Mouse (Mus musculus) myocyte (in vitro differentiated cells): ENCODE results near the gene Arhgef26. TPM values are rescaled to one million over a fixed set of nuclear protein-coding genes. Genes with fewer than 3 reads are reported as not detected.

ENCODE experiments used
- H3K27me3 ChIP-seq: one replicate; pipeline ENCODE4 v1.6.1; 2011; ENCODE audit not compliant: control insufficient read depth, insufficient read depth, insufficient read length
- H3K36me3 ChIP-seq: one replicate; pipeline ENCODE4 v1.6.1; 2011; ENCODE audit not compliant: control insufficient read depth, insufficient read depth
- H3K4me2 ChIP-seq: one replicate; pipeline ENCODE4 v1.6.1; 2011; ENCODE audit warnings: low read depth, control low read depth
- H3K4me3 ChIP-seq: one replicate; pipeline ENCODE4 v1.5.1; 2011; ENCODE audit warnings: mild to moderate bottlenecking, control low read depth, moderate library complexity
- H3K79me2 ChIP-seq: one replicate; pipeline ENCODE4 v1.6.1; 2011; ENCODE audit not compliant: control insufficient read depth, insufficient read depth
- H3ac ChIP-seq: one replicate; pipeline ENCODE4 v1.6.1; 2011; ENCODE audit not compliant: control insufficient read depth, insufficient read length
- CEBPB ChIP-seq: IDR thresholded peaks from 2 replicates; pipeline ENCODE4 v1.6.1; 2011; ENCODE audit warnings: mild to moderate bottlenecking, moderate library complexity; ENCODE audit not compliant: poor library complexity, insufficient read depth, severe bottlenecking
- E2F4 ChIP-seq: IDR thresholded peaks from one replicate; pipeline ENCODE4 v1.6.1; 2011; ENCODE audit warnings: mild to moderate bottlenecking, control low read depth, moderate library complexity; ENCODE audit not compliant: insufficient read depth
- MAX ChIP-seq: IDR thresholded peaks from one replicate; pipeline ENCODE4 v1.6.1; 2011; ENCODE audit warnings: low read depth, mild to moderate bottlenecking, control low read depth
- MYOD1 ChIP-seq, 3 experiments: IDR thresholded peaks; one replicate each; pipeline ENCODE4 v1.6.1; 2011; ENCODE audit warnings: control low read depth in 2 of 3, low read depth in 2 of 3, mild to moderate bottlenecking in 2 of 3, moderate library complexity in 1 of 3; ENCODE audit not compliant: insufficient read length in 2 of 3, control insufficient read depth in 1 of 3
- MYOG ChIP-seq, 3 experiments: IDR thresholded peaks; one replicate each; pipeline ENCODE4 v1.6.1; 2011; ENCODE audit warnings: control low read depth in 2 of 3, low read depth in 2 of 3, mild to moderate bottlenecking in 2 of 3; ENCODE audit not compliant: insufficient read length in 2 of 3, control insufficient read depth in 1 of 3, insufficient read depth in 1 of 3
- POLR2A ChIP-seq: IDR thresholded peaks from one replicate; pipeline ENCODE4 v1.6.1; 2011; ENCODE audit warnings: low read depth, mild to moderate bottlenecking, control low read depth, moderate library complexity; ENCODE audit not compliant: insufficient read length
- POLR2AphosphoS2 ChIP-seq: IDR thresholded peaks from one replicate; pipeline ENCODE4 v1.6.1; 2011; ENCODE audit warnings: low read depth, control low read depth; ENCODE audit not compliant: insufficient read length
- REST ChIP-seq: IDR thresholded peaks from one replicate; pipeline ENCODE4 v1.6.1; 2011; ENCODE audit warnings: mild to moderate bottlenecking, control low read depth, moderate library complexity; ENCODE audit not compliant: insufficient read depth, insufficient read length
- SRF ChIP-seq: IDR thresholded peaks from one replicate; pipeline ENCODE4 v1.6.1; 2011; ENCODE audit warnings: low read depth; ENCODE audit not compliant: control insufficient read depth, insufficient read length
- TCF12 ChIP-seq: IDR thresholded peaks from one replicate; pipeline ENCODE4 v1.6.1; 2011; ENCODE audit warnings: mild to moderate bottlenecking, control low read depth; ENCODE audit not compliant: poor library complexity, insufficient read depth, severe bottlenecking
- TCF3 ChIP-seq: IDR thresholded peaks from one replicate; pipeline ENCODE4 v1.6.1; 2011; ENCODE audit warnings: low read depth, control low read depth; ENCODE audit not compliant: insufficient read length
- USF1 ChIP-seq: IDR thresholded peaks from one replicate; pipeline ENCODE4 v1.6.1; 2011; ENCODE audit warnings: low read depth, mild to moderate bottlenecking, control low read depth, moderate library complexity
- polyA plus RNA-seq: library from polyadenylated mRNA; unstranded; fragments of >200 nt; fragmentation: generic; extraction: Trizol; gene quantifications from one replicate; pipeline ENCODE4 v1.2.1, GENCODE M21; 2012; ENCODE audit warnings: missing spikeins

The Arhgef26 gene
- polyA plus RNA-seq, 1 experiment, result 4.1 TPM

DNA sequence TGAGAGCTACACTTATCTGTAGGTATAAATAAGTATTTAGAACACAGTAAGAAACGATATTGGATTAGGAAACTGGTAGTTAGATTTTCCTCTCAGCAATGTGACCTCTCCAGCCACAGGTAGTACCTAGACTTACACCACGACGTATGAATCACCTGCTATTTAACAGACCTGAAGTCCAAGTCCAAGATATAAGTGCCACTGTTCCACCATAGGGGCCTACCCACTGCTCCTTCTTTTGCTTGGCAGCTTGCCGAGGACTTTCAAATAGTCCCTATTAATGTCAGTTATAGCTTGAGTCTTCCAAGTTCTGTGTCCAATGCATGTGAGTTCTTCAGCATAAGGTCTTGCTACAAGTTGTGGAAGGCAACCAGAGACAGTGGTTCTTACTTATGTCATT lies 76.8 kb downstream of the Arhgef26 start:
- H3ac ChIP-seq, result no peak overlapping the region
- H3K79me2 ChIP-seq, result no peaks in the 10 kb centered on the region
- TF ChIP-seq POLR2AphosphoS2 (no peak), MYOG (IDR thresholded peaks at IDR 0.05; ENCODE audit: control insufficient read depth in 1 of 3, insufficient read depth in 1 of 3, insufficient read length in 2 of 3, low read depth in 2 of 3) (no peak), E2F4 (no peak), TCF3 (no peak), TCF12 (no peak), MYOD1 (IDR thresholded peaks at IDR 0.05; ENCODE audit: control insufficient read depth in 1 of 3, insufficient read length in 2 of 3, low read depth in 2 of 3) (no peak), USF1 (no peak), MAX (no peak), CEBPB (no peak), POLR2A (no peak), SRF (no peak), REST (no peak)
- H3K4me2 ChIP-seq, result no peak overlapping the region
- H3K36me3 ChIP-seq, result no peaks in the 10 kb centered on the region
- no peak overlapping the region for H3K4me3 ChIP-seq
- H3K27me3 ChIP-seq, result no peaks in the 10 kb centered on the region

DNA sequence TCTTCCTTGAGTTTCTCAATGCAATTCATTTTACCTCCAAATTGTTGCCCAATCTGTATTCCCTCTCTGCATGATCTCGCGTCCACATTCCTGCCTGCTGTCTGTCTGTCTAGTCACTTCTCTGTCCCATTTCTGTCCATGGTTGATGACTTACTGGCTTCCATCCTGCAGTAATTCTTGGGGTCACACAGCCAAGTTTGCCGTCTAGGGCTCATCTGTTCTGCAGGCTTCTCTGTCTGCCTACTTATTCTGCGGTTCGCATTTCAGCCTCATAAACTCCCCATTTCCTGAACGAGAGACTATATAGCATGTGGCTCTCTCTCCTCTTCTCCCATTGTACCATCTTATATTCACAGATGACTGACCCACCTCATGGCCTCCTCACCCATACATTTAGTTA lies 79.3 kb downstream of the Arhgef26 start:
- H3ac ChIP-seq, result no peak overlapping the region
- no peak overlapping the region for H3K4me2 ChIP-seq
- H3K4me3 ChIP-seq, result no peak overlapping the region
- TF ChIP-seq SRF, result no peak
- TF ChIP-seq MYOG (IDR thresholded peaks at IDR 0.05; ENCODE audit: control insufficient read depth in 1 of 3, insufficient read depth in 1 of 3, insufficient read length in 2 of 3, low read depth in 2 of 3), result no peak
- no peak for TF ChIP-seq MYOD1 (IDR thresholded peaks at IDR 0.05; ENCODE audit: control insufficient read depth in 1 of 3, insufficient read length in 2 of 3, low read depth in 2 of 3)
- TF ChIP-seq POLR2AphosphoS2, result no peak
- no peak for TF ChIP-seq POLR2A
- TF ChIP-seq USF1, result no peak
- TF ChIP-seq REST, result no peak
- TF ChIP-seq E2F4, result no peak
- TF ChIP-seq TCF12, result no peak
- TF ChIP-seq MAX, result no peak
- TF ChIP-seq CEBPB, result no peak
- TF ChIP-seq TCF3, result no peak
- H3K36me3 ChIP-seq, result no peaks in the 10 kb centered on the region
- H3K79me2 ChIP-seq, result no peaks in the 10 kb centered on the region
- no peaks in the 10 kb centered on the region for H3K27me3 ChIP-seq

DNA sequence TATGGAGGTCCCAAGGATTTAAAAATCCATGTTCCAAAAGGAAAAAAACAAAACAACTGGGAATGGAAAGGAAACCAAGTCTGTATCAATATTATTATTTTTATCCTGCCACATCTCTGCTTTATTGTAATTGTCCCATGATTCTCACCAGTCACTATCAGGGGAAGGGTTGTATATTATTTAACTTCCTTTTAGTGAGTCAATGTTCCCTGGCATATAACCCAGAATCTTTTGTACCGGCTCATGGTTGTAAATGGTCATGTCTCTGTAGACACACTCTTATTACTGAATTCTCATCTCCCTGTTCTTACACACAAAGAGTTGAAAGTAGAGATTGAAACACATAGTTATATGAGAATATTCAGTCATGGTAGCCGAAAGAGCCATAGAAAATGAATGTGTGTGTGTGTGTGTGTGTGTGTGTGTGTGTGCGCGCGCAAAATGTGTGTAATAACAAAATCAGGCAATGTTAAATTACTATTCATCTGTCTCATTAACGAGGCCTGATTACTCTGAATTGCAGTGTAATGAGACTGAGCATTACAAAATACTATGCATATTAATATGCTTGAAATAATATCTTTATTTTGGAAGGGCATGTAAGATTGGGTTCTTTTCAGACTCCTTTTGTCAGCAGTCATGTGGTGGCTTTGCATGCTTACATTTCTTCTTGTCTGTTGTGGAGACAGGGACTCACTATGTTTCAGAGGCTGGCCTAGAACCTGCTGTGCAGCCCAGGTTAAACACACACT lies 80.4 kb downstream of the Arhgef26 start:
- Histone ChIP-seq H3K4me2 (no peak overlapping the region), H3K27me3 (no peaks in the 10 kb centered on the region), H3K4me3 (no peak overlapping the region), H3K36me3 (no peaks in the 10 kb centered on the region), H3K79me2 (no peaks in the 10 kb centered on the region), H3ac (no peak overlapping the region)
- no peak for TF ChIP-seq TCF3
- no peak for TF ChIP-seq MAX
- TF ChIP-seq MYOD1 (IDR thresholded peaks at IDR 0.05; ENCODE audit: control insufficient read depth in 1 of 3, insufficient read length in 2 of 3, low read depth in 2 of 3), result no peak
- TF ChIP-seq TCF12, result no peak
- no peak for TF ChIP-seq POLR2A
- TF ChIP-seq REST, result no peak
- no peak for TF ChIP-seq SRF

DNA sequence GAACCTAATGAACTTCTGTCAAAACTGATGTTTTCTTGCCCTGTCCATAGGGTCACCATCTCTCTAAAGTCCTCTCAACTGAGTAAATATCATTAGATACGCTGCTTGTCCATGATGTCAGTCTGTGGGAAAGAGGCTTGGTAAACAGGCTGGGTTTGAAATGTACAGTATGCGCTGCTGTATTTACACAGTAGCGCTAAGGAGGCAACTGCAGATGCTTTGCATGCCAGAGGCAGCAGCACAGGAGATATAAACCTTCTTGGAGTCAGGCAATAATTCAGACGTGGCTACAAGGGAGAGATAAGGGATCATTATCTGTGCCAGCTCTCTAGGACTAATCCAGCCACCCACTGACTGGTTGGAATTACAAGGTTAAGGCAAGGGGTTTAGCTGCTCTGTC lies 95.5 kb downstream of the Arhgef26 start:
- TF ChIP-seq E2F4, result no peak
- peak in 1 of 3 experiments; percentile 55 for TF ChIP-seq MYOD1 (IDR thresholded peaks at IDR 0.05; ENCODE audit: control insufficient read depth in 1 of 3, insufficient read length in 2 of 3, low read depth in 2 of 3)
- peak; percentile 51 for TF ChIP-seq TCF12
- no peak for TF ChIP-seq USF1
- TF ChIP-seq MYOG (IDR thresholded peaks at IDR 0.05; ENCODE audit: control insufficient read depth in 1 of 3, insufficient read depth in 1 of 3, insufficient read length in 2 of 3, low read depth in 2 of 3), result peak in 2 of 3 experiments; percentile 39 to 70
- H3K79me2 ChIP-seq, result no peaks in the 10 kb centered on the region
- H3ac ChIP-seq, result no peak overlapping the region
- H3K4me3 ChIP-seq, result no peak overlapping the region
- no peak overlapping the region for H3K4me2 ChIP-seq
- no peaks in the 10 kb centered on the region for H3K27me3 ChIP-seq
- no peaks in the 10 kb centered on the region for H3K36me3 ChIP-seq

DNA sequence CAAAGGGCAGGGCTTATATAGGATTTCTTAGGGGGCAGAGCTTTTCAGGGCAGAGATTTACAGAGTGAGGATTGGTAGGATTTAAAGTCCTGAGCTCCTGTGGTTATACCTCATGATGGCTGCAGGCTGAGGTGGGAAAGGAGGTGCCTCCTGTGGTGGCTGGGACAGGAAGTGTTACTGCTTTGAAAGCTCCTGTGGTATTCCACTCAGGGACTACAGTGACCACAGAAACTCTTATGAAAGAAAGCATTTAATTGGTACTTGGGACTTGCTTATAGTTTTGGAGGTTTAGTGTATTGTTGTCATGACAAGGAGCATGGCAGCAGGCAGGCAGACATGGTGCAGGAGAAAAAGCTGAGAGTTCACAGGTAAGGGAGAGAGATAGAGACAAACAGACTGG lies 97.8 kb downstream of the Arhgef26 start:
- Histone ChIP-seq H3K27me3 (no peaks in the 10 kb centered on the region), H3K36me3 (no peaks in the 10 kb centered on the region), H3ac (no peak overlapping the region), H3K4me3 (no peak overlapping the region), H3K4me2 (no peak overlapping the region), H3K79me2 (no peaks in the 10 kb centered on the region)
- TF ChIP-seq MYOD1 (IDR thresholded peaks at IDR 0.05; ENCODE audit: control insufficient read depth in 1 of 3, insufficient read length in 2 of 3, low read depth in 2 of 3) (no peak), TCF3 (no peak), MYOG (IDR thresholded peaks at IDR 0.05; ENCODE audit: control insufficient read depth in 1 of 3, insufficient read depth in 1 of 3, insufficient read length in 2 of 3, low read depth in 2 of 3) (no peak), REST (no peak), SRF (no peak), MAX (no peak), POLR2AphosphoS2 (no peak), TCF12 (no peak), POLR2A (no peak), USF1 (no peak), CEBPB (no peak), E2F4 (no peak)
